Mouse (Mus musculus): Measurements from ENCODE around the gene Flcn. TPM values are rescaled to one million over a fixed set of nuclear protein-coding genes. Genes with fewer than 3 reads are reported as not detected.
A peak's percentile ranks its signal among the peaks of the same experiment; 100 is the strongest.

Flcn gene
- polyA plus RNA-seq, 1 experiment from 2014 or later, result 35.9 TPM

GRCm38 (mm10) chr11:59769738-59770137 is 40.1 kb downstream of the Flcn start:
- Histone ChIP-seq H3K36me3 (ENCODE audit: control insufficient read depth, insufficient read depth, low read length) (peaks cover 94% of the 10 kb centered on the region), H3K9ac (replicated peaks; ENCODE audit: low read length) (no peak overlapping the region), H3K4me2 (ENCODE audit: low read length) (no peak overlapping the region), H3K9me3 (ENCODE audit: control insufficient read depth, low read length) (no peaks in the 10 kb centered on the region), H3K4me1 (ENCODE audit: control insufficient read depth, insufficient read depth, low read length) (no peaks in the 10 kb centered on the region), H3K4me3 (replicated peaks; ENCODE audit: low read depth, low read length) (no peak overlapping the region), H3K27ac (replicated peaks; ENCODE audit: low read depth, low read length) (no peak overlapping the region), H3K27me3 (ENCODE audit: control insufficient read depth, insufficient read depth, low read length) (no peaks in the 10 kb centered on the region)
- 88% methylated on average over 6 of the region's 6 CpGs for WGBS
- no peak for DNase-seq
- no peak for ATAC-seq (ENCODE audit: low FRiP score, low TSS enrichment)

DNA sequence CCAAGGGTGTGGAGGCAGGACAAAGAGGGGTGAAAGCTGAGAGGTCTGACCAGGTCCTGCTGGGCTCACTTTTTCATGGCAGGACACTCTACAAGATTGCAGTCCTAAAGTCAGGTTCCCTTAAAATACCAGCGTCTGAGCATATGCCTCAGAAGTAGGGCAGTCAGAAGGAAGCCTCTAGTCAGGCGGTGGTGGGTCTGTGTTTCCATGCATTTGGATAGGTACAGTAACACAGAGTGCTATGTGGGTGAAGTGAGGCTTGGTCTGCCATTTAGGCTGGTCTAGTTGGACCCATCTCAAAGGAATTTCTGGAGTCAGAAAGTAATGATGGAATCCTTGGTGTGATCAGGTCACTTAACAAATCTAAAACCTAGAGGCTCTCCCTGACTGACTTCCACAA is 40.5 kb downstream of the Flcn start:
- H3K4me2 ChIP-seq (ENCODE audit: low read length), result no peak overlapping the region
- peaks cover 96% of the 10 kb centered on the region for H3K36me3 ChIP-seq (ENCODE audit: control insufficient read depth, insufficient read depth, low read length)
- H3K9ac ChIP-seq (replicated peaks; ENCODE audit: low read length), result no peak overlapping the region
- WGBS, result 89% methylated on average over 2 of the region's 2 CpGs
- H3K27ac ChIP-seq (replicated peaks; ENCODE audit: low read depth, low read length), result no peak overlapping the region
- DNase-seq (no peak), ATAC-seq (ENCODE audit: low FRiP score, low TSS enrichment) (no peak)
- H3K9me3 ChIP-seq (ENCODE audit: control insufficient read depth, low read length), result no peaks in the 10 kb centered on the region
- H3K4me3 ChIP-seq (replicated peaks; ENCODE audit: low read depth, low read length), result no peak overlapping the region
- H3K27me3 ChIP-seq (ENCODE audit: control insufficient read depth, insufficient read depth, low read length), result no peaks in the 10 kb centered on the region
- H3K4me1 ChIP-seq (ENCODE audit: control insufficient read depth, insufficient read depth, low read length), result no peaks in the 10 kb centered on the region

- DNase-seq (no peak), ATAC-seq (ENCODE audit: low FRiP score, low TSS enrichment) (no peak)
- H3K4me1 ChIP-seq (ENCODE audit: control insufficient read depth, insufficient read depth, low read length), result no peaks in the 10 kb centered on the region
- peaks cover 90% of the 10 kb centered on the region for H3K36me3 ChIP-seq (ENCODE audit: control insufficient read depth, insufficient read depth, low read length)
- no peaks in the 10 kb centered on the region for H3K27me3 ChIP-seq (ENCODE audit: control insufficient read depth, insufficient read depth, low read length)
- no peak overlapping the region for H3K9ac ChIP-seq (replicated peaks; ENCODE audit: low read length)
- no peaks in the 10 kb centered on the region for H3K9me3 ChIP-seq (ENCODE audit: control insufficient read depth, low read length)
- no peak overlapping the region for H3K4me2 ChIP-seq (ENCODE audit: low read length)
- H3K4me3 ChIP-seq (replicated peaks; ENCODE audit: low read depth, low read length), result no peak overlapping the region
- 96% methylated on average over 6 of the region's 6 CpGs for WGBS
- no peak overlapping the region for H3K27ac ChIP-seq (replicated peaks; ENCODE audit: low read depth, low read length)
These were observed 49.0 kb downstream of the Flcn start for GRCm38 (mm10) chr11:59760796-59761195.

DNA sequence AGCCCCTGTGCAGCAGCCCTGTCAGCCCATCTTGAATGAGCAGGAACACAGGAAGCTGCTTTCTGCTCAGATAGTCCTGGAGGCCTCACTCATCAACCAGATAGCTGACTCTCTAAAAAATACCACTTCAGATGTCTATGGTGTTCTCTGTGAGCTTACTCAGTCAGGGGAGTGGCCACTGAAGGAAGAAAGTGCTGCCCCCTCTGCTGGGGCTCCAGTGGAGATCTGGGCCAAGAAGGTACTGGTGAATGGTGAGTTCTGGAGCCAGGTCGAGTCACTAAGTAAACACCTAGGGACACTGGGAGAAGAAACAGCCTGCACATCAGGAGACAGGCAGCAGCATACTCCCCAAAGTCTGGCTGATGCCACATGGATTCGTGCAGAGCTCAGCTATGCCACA is 50.2 kb downstream of the Flcn start:
- no peaks in the 10 kb centered on the region for H3K27me3 ChIP-seq (ENCODE audit: control insufficient read depth, insufficient read depth, low read length)
- ATAC-seq (ENCODE audit: low FRiP score, low TSS enrichment), result no peak
- H3K4me1 ChIP-seq (ENCODE audit: control insufficient read depth, insufficient read depth, low read length), result no peaks in the 10 kb centered on the region
- peaks cover 90% of the 10 kb centered on the region for H3K36me3 ChIP-seq (ENCODE audit: control insufficient read depth, insufficient read depth, low read length)
- H3K4me3 ChIP-seq (replicated peaks; ENCODE audit: low read depth, low read length), result no peak overlapping the region
- no peaks in the 10 kb centered on the region for H3K9me3 ChIP-seq (ENCODE audit: control insufficient read depth, low read length)
- H3K9ac ChIP-seq (replicated peaks; ENCODE audit: low read length), result no peak overlapping the region
- no peak overlapping the region; the same call in 1 of the 2 replicates for H3K27ac ChIP-seq (replicated peaks; ENCODE audit: low read depth, low read length)
- DNase-seq, result no peak
- 89% methylated on average over 2 of the region's 2 CpGs for WGBS
- H3K4me2 ChIP-seq (ENCODE audit: low read length), result no peak overlapping the region

DNA sequence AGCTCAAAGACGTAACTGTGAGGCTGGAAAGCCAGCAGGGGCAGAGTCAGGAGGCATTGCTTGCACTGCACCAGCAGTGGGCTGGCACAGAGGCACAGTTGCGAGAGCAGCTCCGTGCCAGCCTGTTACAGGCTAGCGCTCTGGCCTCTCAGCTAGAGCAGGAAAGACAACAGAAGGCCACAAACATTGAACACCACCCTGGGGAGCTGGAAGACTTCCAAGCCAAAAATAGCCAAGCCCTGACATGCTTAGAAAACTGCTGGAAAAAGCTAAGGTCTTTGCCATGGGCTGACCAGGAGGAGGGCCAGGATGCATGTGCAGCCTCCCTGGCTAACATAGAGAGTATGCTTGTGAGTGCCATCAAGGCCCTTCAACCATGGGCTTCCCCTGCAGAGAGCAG is 50.6 kb downstream of the Flcn start:
- 82% methylated on average over 4 of the region's 4 CpGs for WGBS
- DNase-seq, result peak; percentile 44

GRCm38 (mm10) chr11:59758191-59758985 is 51.4 kb downstream of the Flcn start:
- no peaks in the 10 kb centered on the region for H3K27me3 ChIP-seq (ENCODE audit: control insufficient read depth, insufficient read depth, low read length)
- DNase-seq, result no peak
- no peak overlapping the region for H3K27ac ChIP-seq (replicated peaks; ENCODE audit: low read depth, low read length)
- no peaks in the 10 kb centered on the region for H3K9me3 ChIP-seq (ENCODE audit: control insufficient read depth, low read length)
- no peak for ATAC-seq (ENCODE audit: low FRiP score, low TSS enrichment)
- no peaks in the 10 kb centered on the region for H3K4me1 ChIP-seq (ENCODE audit: control insufficient read depth, insufficient read depth, low read length)
- H3K4me2 ChIP-seq (ENCODE audit: low read length), result no peak overlapping the region
- no peak overlapping the region for H3K9ac ChIP-seq (replicated peaks; ENCODE audit: low read length)
- no peak overlapping the region for H3K4me3 ChIP-seq (replicated peaks; ENCODE audit: low read depth, low read length)
- WGBS, result 94% methylated on average over 9 of the region's 9 CpGs
- peaks cover 85% of the 10 kb centered on the region for H3K36me3 ChIP-seq (ENCODE audit: control insufficient read depth, insufficient read depth, low read length)

More for the DNA sequence above, 50.6 kb downstream of the Flcn start:
- no peaks in the 10 kb centered on the region for H3K9me3 ChIP-seq (ENCODE audit: control insufficient read depth, low read length)
- ATAC-seq (ENCODE audit: low FRiP score, low TSS enrichment), result no peak
- H3K4me1 ChIP-seq (ENCODE audit: control insufficient read depth, insufficient read depth, low read length), result no peaks in the 10 kb centered on the region
- H3K4me3 ChIP-seq (replicated peaks; ENCODE audit: low read depth, low read length), result no peak overlapping the region
- H3K27me3 ChIP-seq (ENCODE audit: control insufficient read depth, insufficient read depth, low read length), result no peaks in the 10 kb centered on the region
- H3K36me3 ChIP-seq (ENCODE audit: control insufficient read depth, insufficient read depth, low read length), result peaks cover 88% of the 10 kb centered on the region
- H3K9ac ChIP-seq (replicated peaks; ENCODE audit: low read length), result no peak overlapping the region
- no peak overlapping the region; the same call in 1 of the 2 replicates for H3K27ac ChIP-seq (replicated peaks; ENCODE audit: low read depth, low read length)
- H3K4me2 ChIP-seq (ENCODE audit: low read length), result no peak overlapping the region

DNA sequence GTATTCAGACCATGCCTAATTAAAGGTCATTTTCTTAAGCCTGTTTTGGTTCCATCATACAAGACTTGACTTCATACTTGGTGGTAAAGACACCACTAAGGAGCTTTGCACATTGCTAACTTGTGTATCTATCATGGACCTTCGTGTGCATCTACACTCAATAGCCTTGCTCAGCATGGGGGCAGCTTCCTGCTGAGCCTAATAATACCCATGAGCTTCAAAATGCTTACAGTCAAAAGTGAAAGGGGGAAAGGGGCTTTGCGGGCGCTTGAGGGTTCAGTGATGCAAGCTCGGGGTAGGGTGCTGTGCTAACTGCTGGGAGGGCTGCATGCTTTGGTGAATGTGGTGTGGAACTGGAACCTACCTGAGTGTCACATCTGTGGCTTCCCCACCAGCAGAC is 53.5 kb downstream of the Flcn start:
- DNase-seq (no peak), ATAC-seq (ENCODE audit: low FRiP score, low TSS enrichment) (no peak)
- H3K27ac ChIP-seq (replicated peaks; ENCODE audit: low read depth, low read length), result no peak overlapping the region
- H3K9ac ChIP-seq (replicated peaks; ENCODE audit: low read length), result no peak overlapping the region
- no peak overlapping the region for H3K4me2 ChIP-seq (ENCODE audit: low read length)
- H3K9me3 ChIP-seq (ENCODE audit: control insufficient read depth, low read length), result no peaks in the 10 kb centered on the region
- no peaks in the 10 kb centered on the region for H3K27me3 ChIP-seq (ENCODE audit: control insufficient read depth, insufficient read depth, low read length)
- no peak overlapping the region for H3K4me3 ChIP-seq (replicated peaks; ENCODE audit: low read depth, low read length)
- 66% methylated on average over 4 of the region's 4 CpGs for WGBS
- no peaks in the 10 kb centered on the region for H3K4me1 ChIP-seq (ENCODE audit: control insufficient read depth, insufficient read depth, low read length)
- peaks cover 91% of the 10 kb centered on the region for H3K36me3 ChIP-seq (ENCODE audit: control insufficient read depth, insufficient read depth, low read length)

DNA sequence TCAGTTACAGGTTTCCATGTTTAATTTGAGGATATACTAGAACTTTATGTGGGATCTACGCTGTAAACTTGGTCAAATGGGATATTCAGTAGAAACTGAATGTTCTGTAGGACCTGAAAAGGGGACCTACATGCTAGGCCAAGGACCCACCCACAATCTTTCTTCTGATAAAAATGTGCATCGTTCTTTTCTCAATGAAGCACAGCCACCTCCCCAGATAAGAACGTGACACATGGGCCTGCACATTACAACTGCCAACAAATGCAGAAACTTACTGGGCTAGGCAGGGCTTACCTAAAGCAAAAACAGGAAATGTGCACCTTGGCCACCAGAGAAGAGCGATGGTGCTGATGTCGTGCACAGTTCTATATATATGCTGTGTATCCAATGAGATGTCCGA is 55.3 kb downstream of the Flcn start:
- WGBS, result 97% methylated on average over 6 of the region's 6 CpGs
- no peaks in the 10 kb centered on the region for H3K4me1 ChIP-seq (ENCODE audit: control insufficient read depth, insufficient read depth, low read length)
- H3K9me3 ChIP-seq (ENCODE audit: control insufficient read depth, low read length), result no peaks in the 10 kb centered on the region
- H3K4me3 ChIP-seq (replicated peaks; ENCODE audit: low read depth, low read length), result no peak overlapping the region
- H3K27ac ChIP-seq (replicated peaks; ENCODE audit: low read depth, low read length), result no peak overlapping the region
- no peak overlapping the region for H3K4me2 ChIP-seq (ENCODE audit: low read length)
- DNase-seq (no peak), ATAC-seq (ENCODE audit: low FRiP score, low TSS enrichment) (no peak)
- H3K27me3 ChIP-seq (ENCODE audit: control insufficient read depth, insufficient read depth, low read length), result no peaks in the 10 kb centered on the region
- no peak overlapping the region for H3K9ac ChIP-seq (replicated peaks; ENCODE audit: low read length)
- peaks cover 88% of the 10 kb centered on the region for H3K36me3 ChIP-seq (ENCODE audit: control insufficient read depth, insufficient read depth, low read length)

DNA sequence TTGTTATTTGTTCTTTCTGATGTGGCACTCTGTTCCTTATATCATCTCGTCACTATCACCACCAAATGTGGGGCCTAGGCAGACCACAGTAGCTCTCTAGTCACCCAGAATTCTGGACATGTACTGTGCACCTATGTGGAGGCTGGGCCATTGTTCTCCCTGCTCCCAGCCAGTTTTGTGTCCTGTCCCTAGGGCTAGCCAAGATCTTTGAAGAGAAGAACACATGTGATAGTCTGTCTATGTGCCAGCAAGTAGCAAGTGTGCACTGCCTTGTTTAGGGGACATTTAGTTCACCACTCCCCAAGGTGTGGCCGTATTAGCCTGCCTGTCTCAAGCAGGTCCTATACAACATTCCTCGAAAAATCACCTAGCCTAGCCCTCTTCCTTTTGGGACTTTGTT is 60.8 kb downstream of the Flcn start:
- no peak for ATAC-seq (ENCODE audit: low FRiP score, low TSS enrichment)
- WGBS, result 95% methylated on average over 3 of the region's 3 CpGs
- Histone ChIP-seq H3K27ac (replicated peaks; ENCODE audit: low read depth, low read length) (no peak overlapping the region), H3K4me2 (ENCODE audit: low read length) (no peak overlapping the region), H3K27me3 (ENCODE audit: control insufficient read depth, insufficient read depth, low read length) (no peaks in the 10 kb centered on the region), H3K4me1 (ENCODE audit: control insufficient read depth, insufficient read depth, low read length) (no peaks in the 10 kb centered on the region), H3K4me3 (replicated peaks; ENCODE audit: low read depth, low read length) (no peak overlapping the region), H3K9ac (replicated peaks; ENCODE audit: low read length) (no peak overlapping the region), H3K36me3 (ENCODE audit: control insufficient read depth, insufficient read depth, low read length) (peaks cover 60% of the 10 kb centered on the region), H3K9me3 (ENCODE audit: control insufficient read depth, low read length) (no peaks in the 10 kb centered on the region)
- DNase-seq, result no peak
